Mouse (Mus musculus) frontal cortex, postnatal 25 days (tissue): ENCODE measurements around the gene Ccdc58.
"Not testable (repeated sequence)": the region's sequence is repeated elsewhere in the genome, so short reads cannot be mapped to it uniquely, and the experiment has no call there.

Experiments used
- DNase-seq, 2 experiments: peaks; one replicate each; pipeline ENCODE4 v3.0.0; 2022; ENCODE audit warnings: low spot score in 2 of 2

Gene Ccdc58

GRCm38 (mm10) chr16:36071450-36072379 is at the start of gene Ccdc58, which contains the start of gene Fam162a:
Ccdc58 (plus strand) TSS chr16:36071685.
Fam162a (minus strand) TSS chr16:36071594.
- DNase-seq: peak; percentile 89 to 91

GRCm38 (mm10) chr16:36028120-36028519 is 43.4 kb upstream of the Ccdc58 start:
- not testable (repeated sequence) for DNase-seq

- DNase-seq: peak; percentile 74 to 87
Observed at GRCm38 (mm10) chr16:36040640-36041624, 30.6 kb upstream of the Ccdc58 start, which contains the start of gene Wdr5b. Wdr5b (plus strand) TSS chr16:36041190.

- no peak for DNase-seq
Observed at GRCm38 (mm10) chr16:36041625-36042020, 29.9 kb upstream of the Ccdc58 start.

GRCm38 (mm10) chr16:36043073-36043472 is 28.4 kb upstream of the Ccdc58 start:
- no peak for DNase-seq

GRCm38 (mm10) chr16:36043964-36044363 is 27.5 kb upstream of the Ccdc58 start:
- DNase-seq: no peak

- DNase-seq: no peak
Observed at GRCm38 (mm10) chr16:36047538-36047937, 23.9 kb upstream of the Ccdc58 start.

- DNase-seq: no peak
Observed at GRCm38 (mm10) chr16:36051491-36051890, 20.0 kb upstream of the Ccdc58 start.

- no peak for DNase-seq
Observed at GRCm38 (mm10) chr16:36053524-36054275, 17.8 kb upstream of the Ccdc58 start.

GRCm38 (mm10) chr16:36054920-36055319 is 16.6 kb upstream of the Ccdc58 start:
- DNase-seq: no peak

- no peak for DNase-seq
Observed at GRCm38 (mm10) chr16:36056416-36056815, 15.1 kb upstream of the Ccdc58 start.

GRCm38 (mm10) chr16:36057933-36058475 is 13.5 kb upstream of the Ccdc58 start:
- DNase-seq: no peak

- DNase-seq: not testable (repeated sequence)
Observed at GRCm38 (mm10) chr16:36062534-36062933, 9.0 kb upstream of the Ccdc58 start.

- no peak for DNase-seq
Observed at GRCm38 (mm10) chr16:36063315-36063714, 8.2 kb upstream of the Ccdc58 start.

GRCm38 (mm10) chr16:36064904-36065303 is 6.6 kb upstream of the Ccdc58 start:
- DNase-seq: no peak

GRCm38 (mm10) chr16:36067694-36068093 is 3.8 kb upstream of the Ccdc58 start:
- DNase-seq: no peak

GRCm38 (mm10) chr16:36068356-36068755 is 3.1 kb upstream of the Ccdc58 start:
- no peak for DNase-seq

- no peak for DNase-seq
Observed at GRCm38 (mm10) chr16:36069819-36070575, 1.5 kb upstream of the Ccdc58 start.

GRCm38 (mm10) chr16:36071071-36071449 is 425 bp upstream of the Ccdc58 start:
- DNase-seq: no peak

- no peak for DNase-seq
Observed at GRCm38 (mm10) chr16:36072410-36073011, 1.0 kb downstream of the Ccdc58 start.
